Mouse (Mus musculus) CH12.LX (cell line): ENCODE measurements around the gene Pih1d3.

Experiments
- CHD1 ChIP-seq: IDR thresholded peaks from 2 replicates; pipeline ENCODE4 v1.6.1; 2012; ENCODE audit warnings: low read depth, low read length, improper control_type of control experiment, inconsistent platforms
- CTCF ChIP-seq, 2 experiments: IDR thresholded peaks in 1 of 2; conservative IDR thresholded peaks in 1 of 2; 2 replicates each; pipeline ENCODE4 v1.5.1; 2011 to 2012; ENCODE audit warnings: low read depth in 2 of 2, low read length in 2 of 2, improper control_type of control experiment in 1 of 2, inconsistent platforms in 1 of 2, mild to moderate bottlenecking in 1 of 2, moderate library complexity in 1 of 2
- HCFC1 ChIP-seq: IDR thresholded peaks from 2 replicates; pipeline ENCODE4 v1.6.1; 2012; ENCODE audit warnings: low read depth, mild to moderate bottlenecking, inconsistent platforms, low read length, improper control_type of control experiment
- PAX5 ChIP-seq: IDR thresholded peaks from 2 replicates; pipeline ENCODE4 v1.6.1; 2012; ENCODE audit warnings: low read length, inconsistent platforms, mixed read lengths
- POLR2A ChIP-seq: IDR thresholded peaks from 2 replicates; pipeline ENCODE4 v1.6.1; 2011; ENCODE audit warnings: low read depth, mild to moderate bottlenecking, improper control_type of control experiment, low read length
- RAD21 ChIP-seq: IDR thresholded peaks from 2 replicates; pipeline ENCODE4 v1.6.1; 2011; ENCODE audit warnings: low read depth, mild to moderate bottlenecking, low read length, improper control_type of control experiment, moderate library complexity
- ZC3H11A ChIP-seq: IDR thresholded peaks from 2 replicates; pipeline ENCODE4 v1.6.1; 2012; ENCODE audit warnings: low read depth, mild to moderate bottlenecking, inconsistent platforms, low read length, improper control_type of control experiment

DNA sequence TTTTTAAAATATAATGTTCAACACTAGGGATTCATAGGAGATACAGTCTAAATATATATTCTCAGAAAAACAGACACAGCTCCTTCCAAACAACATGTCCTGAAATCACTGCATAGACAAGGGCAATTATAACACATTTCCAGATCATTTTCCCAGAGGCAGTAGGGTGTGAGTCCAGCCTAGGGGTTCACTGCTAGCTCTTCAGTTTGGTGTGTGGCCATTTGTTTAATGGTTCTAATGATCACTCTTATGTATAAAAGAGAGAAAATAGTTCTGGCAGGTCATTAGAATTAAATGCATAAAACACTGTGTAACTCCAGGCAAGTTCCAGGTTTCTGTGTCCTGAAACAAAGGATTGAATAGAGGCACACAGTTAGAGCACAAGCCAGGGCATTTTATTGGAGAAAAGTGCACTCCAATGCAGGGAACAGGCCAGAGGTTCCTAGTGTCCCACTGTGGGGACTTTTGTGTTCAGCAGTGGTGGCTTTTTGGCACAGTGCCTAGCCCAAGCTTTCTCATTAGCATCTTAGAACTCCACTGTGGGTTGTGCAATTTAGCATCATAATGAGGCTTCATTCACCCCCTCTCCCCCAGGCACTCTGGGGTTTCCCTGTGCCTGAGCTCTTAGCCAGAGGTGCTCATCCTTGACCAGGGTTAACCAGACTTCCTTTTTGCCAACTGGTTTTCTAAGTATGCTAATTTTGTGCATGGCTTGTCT, 10.8 kb downstream of the Pih1d3 start:
- TF ChIP-seq RAD21 (no peak), CHD1 (no peak), ZC3H11A (no peak), CTCF (conservative IDR thresholded peaks at IDR 0.05 in 1 of 2, IDR thresholded peaks at IDR 0.05 in 1 of 2; ENCODE audit: low read depth in 2 of 2, low read length in 2 of 2) (no peak), PAX5 (no peak), HCFC1 (no peak), POLR2A (no peak)
